Mouse (Mus musculus): Measurements from ENCODE around the gene Paqr9.
A peak's percentile ranks its signal among the peaks of the same experiment; 100 is the strongest.

Paqr9 gene

GRCm38 (mm10) chr9:95544598-95544997, 14.9 kb upstream of the Paqr9 start:
- no peak for DNase-seq (ENCODE audit: low read depth, low spot score)

- no peak for DNase-seq (ENCODE audit: low read depth, low spot score)
Measured at GRCm38 (mm10) chr9:95546679-95547078, 12.8 kb upstream of the Paqr9 start.

DNA sequence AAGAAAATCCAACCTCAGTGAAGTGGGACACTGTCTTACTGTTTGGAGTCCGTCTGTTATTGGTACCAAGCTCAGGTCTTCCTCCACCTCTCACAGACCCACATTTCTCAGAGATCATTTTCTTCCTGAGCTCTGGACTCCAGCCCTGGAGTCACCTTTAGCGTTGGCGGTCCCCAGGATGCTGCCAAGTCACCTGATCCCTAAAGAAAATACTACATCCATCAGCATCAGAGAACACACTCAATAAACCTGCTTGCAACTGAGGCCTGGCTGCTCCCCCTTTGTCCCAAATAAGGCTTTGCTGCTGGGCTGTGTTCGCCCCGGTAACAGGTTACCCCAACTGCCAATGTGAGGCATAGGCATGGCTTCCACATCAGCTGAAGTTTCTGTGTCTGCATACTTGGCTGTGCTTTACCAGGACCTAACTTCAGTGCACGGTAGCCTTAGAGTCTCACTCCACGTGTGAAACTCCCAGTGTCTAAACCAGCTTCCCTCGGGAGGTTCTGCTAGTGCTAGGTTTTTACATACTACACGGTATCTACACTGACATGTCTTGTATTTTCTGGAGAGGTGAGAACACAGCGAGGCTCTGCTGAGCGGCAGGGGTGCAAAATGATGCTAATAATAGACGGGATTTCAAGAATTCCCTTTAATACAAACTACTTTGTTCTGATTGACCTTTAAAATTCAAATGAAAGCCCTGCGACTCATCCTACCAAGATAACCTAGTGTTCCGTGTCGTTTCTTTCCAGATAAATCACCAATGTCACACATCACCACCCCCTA, 9.6 kb upstream of the Paqr9 start:
- no peak for DNase-seq (ENCODE audit: low read depth, low spot score)

- no peak for DNase-seq (ENCODE audit: low read depth, low spot score)
Measured at GRCm38 (mm10) chr9:95550856-95551774, 8.3 kb upstream of the Paqr9 start.

DNA sequence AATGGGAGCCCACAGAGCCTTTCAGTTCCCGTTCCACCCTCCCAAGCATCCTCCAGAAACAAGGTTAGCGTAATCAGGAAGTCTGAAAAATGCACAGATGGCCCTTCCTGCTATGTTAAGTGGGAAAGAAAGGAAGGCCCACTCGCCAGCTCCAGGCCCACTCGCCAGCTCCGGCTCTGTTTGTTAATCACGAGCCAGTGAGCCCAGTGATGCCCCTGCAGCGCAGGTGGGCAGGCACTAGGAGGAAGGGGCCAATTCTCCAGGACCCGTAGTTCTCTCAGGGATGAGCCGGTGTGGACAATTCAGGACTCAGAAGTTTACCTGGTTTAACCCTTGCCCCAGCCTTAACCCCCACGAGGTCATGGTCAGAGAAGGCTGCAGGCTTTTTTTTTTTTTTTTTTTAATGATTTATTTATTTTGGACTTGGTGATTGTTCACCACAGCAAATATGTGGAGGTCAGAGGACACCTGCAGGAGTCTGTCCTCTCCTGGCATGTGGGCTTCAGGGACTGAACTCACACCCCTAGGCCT, 7.2 kb upstream of the Paqr9 start:
- no peak for DNase-seq (ENCODE audit: low read depth, low spot score)

DNA sequence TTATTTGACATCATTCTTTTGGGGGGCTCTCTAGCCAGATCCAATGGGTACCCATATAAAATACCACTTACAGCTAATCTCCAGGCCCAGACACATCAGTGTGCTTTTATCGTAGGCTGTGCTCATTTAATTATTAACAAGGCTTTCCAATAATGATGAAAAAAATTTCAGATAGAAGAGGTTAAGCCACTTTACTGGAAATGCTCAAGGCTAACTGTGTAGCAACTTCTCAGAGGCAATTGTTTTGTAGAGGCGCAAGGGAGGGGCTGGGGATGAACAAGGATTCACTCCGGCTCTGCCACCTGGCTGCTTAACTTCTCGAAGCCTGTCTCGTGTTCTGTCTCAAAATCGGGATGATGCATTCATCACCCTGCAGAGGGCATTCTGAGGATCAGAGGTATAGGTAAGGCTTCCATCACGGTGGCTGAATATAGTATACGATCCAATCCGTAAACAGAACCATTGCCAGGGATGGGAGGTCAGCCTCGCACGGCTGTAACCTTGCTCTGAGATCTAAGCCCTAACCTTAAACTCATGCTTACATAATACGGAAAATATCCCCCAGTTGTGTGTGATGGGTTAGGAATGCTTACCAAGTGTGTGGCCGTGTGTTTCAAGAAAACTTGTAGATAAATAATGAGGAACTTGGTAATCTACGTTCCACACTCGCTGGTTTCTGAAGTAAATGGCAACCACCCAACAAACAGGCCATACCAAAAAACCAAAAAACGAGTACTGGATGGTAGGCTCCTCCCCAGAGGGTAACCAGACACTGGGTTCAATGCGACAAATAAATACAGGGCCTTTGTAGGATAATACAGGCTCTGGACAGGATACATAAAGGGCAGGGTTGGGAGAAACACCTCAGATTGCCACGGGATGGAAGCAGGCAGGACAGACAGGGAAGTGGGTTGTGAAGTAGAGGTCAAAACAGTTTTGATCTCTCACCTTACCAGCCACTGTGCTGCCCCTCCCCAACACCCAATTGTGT, 4.9 kb upstream of the Paqr9 start:
- no peak for DNase-seq (ENCODE audit: low read depth, low spot score)

- no peak for DNase-seq (ENCODE audit: low read depth, low spot score)
Measured at GRCm38 (mm10) chr9:95555233-95555740, 4.2 kb upstream of the Paqr9 start.

- no peak for DNase-seq (ENCODE audit: low read depth, low spot score)
Measured at GRCm38 (mm10) chr9:95556067-95556512, 3.4 kb upstream of the Paqr9 start.

DNA sequence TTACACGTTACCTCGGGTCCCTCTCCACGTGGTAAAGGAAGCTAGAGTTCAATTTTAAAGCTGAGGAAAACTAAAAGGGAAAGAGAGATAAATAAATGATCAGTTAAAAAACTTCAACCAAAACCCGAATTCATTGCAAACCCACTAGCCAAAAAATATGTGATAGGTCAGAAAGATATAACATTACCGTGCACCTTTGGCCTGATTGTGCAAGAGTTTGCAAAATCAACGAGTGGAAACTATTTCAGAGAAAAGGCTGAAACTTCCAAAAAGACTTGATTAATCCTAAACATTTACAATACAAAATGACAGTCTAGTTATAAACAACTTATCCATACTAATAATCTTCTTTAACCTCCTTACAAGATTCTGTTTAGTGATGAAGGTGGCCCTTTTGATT, 1.7 kb upstream of the Paqr9 start:
- no peak for DNase-seq (ENCODE audit: low read depth, low spot score)

GRCm38 (mm10) chr9:95558726-95559058, 765 bp upstream of the Paqr9 start:
- no peak for DNase-seq (ENCODE audit: low read depth, low spot score)

DNA sequence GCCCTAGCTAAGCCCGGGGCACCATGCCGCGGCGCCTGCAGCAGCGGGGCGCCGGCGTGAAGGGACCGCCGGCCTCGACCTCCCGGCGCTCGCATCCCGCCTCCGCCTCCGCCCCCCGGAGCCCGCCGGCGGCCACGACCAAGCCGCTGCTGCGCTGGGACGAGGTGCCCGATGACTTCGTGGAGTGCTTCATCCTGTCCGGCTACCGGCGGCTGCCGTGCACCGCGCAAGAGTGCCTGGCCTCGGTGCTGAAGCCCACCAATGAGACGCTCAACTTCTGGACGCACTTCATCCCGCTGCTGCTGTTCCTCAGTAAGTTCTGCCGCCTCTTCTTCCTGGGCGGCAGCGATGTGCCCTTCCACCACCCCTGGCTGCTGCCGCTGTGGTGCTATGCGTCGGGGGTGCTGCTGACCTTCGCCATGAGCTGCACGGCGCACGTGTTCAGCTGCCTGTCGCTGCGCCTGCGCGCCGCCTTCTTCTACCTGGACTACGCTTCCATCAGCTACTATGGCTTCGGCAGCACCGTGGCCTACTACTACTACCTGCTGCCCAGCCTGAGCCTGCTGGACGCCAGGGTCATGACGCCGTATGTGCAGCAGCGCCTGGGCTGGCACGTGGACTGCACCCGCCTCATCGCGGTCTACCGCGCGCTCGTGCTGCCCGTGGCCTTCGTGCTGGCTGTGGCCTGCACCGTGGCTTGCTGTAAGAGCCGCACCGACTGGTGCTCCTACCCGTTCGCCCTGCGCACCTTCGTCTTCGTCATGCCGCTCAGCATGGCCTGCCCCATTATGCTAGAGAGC, 679 bp downstream of the Paqr9 start:
- no peak for DNase-seq (ENCODE audit: low read depth, low spot score)

DNA sequence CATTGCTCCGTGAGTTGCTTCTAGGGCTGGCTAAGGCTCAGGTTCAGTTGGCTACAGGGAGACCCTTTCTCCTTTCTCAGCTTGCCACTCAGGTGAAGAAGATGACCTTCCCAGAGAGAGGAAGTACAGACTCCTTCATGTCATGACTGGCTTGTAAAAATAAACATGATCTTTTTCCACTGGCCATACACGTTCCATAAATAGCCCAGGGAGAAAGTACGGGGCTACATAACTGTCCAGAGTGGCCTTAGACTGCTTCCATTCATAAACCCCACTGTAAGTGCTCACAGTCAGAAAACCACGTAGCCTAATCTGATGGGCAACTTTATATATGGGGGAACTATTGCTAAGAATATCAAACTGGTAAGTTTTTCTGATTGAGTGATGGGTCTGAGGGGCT, 4.6 kb downstream of the Paqr9 start:
- peak; percentile 45 for DNase-seq (ENCODE audit: low read depth, low spot score)

GRCm38 (mm10) chr9:95566394-95566793, 6.9 kb downstream of the Paqr9 start:
- DNase-seq (ENCODE audit: low read depth, low spot score), result no peak

GRCm38 (mm10) chr9:95566931-95567330, 7.5 kb downstream of the Paqr9 start:
- DNase-seq (ENCODE audit: low read depth, low spot score), result no peak

GRCm38 (mm10) chr9:95569249-95569648, 9.8 kb downstream of the Paqr9 start:
- DNase-seq (ENCODE audit: low read depth, low spot score), result no peak

DNA sequence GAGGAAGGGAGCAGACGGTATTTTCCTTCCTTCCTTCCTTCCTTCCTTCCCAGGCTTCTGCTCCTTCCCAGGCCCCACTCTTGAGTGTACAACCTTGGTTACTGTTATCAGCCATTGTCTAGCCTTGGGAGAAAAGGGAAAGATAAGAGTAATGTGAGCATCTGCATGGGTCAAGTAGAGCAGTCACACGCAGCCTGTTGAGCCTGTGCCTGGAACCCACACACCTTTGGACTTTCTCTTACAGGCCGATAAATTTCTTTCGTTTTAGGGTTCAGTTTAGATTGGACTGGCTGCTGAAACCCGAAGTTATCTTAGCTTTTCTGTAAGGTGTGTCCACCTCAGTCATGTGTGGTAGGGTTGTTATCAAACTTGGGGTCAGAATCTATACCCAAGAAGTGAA, 10.5 kb downstream of the Paqr9 start:
- no peak for DNase-seq (ENCODE audit: low read depth, low spot score)

DNA sequence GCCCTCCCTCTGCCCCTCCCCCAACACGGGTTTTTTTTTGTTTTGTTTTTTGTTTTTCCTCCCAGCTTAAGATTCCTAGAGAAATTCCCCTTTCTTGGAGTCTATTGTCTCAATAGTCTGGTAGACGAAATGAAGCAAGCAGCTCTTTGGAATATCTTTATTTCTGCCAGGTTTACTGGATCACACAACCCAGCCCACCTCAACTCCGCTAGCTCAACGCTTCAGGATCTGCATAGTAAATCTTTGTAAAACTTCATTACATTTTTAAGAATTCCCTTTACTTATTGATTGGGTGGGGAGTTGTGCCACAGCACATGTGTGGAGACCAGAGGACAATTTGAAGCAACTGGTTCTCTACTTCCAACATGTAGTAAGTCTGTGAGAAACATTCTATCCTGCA, 11.1 kb downstream of the Paqr9 start:
- no peak for DNase-seq (ENCODE audit: low read depth, low spot score)

DNA sequence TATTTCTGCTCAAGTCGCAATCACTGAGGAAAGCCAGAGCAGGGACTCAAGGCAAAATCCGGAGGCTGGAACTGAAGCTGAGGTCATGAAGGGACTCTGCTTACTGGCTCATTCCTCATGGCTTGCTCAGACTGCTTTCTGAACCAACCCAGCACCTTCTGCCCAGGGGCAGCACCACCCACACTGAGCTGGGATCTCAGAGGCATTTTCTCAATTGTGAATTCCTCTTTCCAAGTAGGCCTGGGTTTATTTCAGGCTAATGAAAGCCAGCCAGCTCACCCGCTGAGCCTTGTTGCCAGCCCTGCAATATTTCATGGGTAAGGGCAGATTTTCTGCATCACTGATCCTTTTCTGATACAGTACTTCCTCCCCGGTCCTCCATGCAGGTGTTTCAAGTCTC, 12.0 kb downstream of the Paqr9 start:
- DNase-seq (ENCODE audit: low read depth, low spot score), result no peak

- DNase-seq (ENCODE audit: low read depth, low spot score), result no peak
Measured at GRCm38 (mm10) chr9:95572558-95572957, 13.1 kb downstream of the Paqr9 start.

GRCm38 (mm10) chr9:95574116-95574515, 14.7 kb downstream of the Paqr9 start:
- DNase-seq (ENCODE audit: low read depth, low spot score), result no peak

All from skeletal muscle tissue, adult 2 months (tissue).